Mouse (Mus musculus) small intestine, adult 2 months (tissue): ENCODE measurements around the gene Tfb1m.

Experiments used
- CTCF ChIP-seq: fragments of 200-500 bp; IDR thresholded peaks from 2 replicates; pipeline ENCODE4 v1.5.1; 2012; ENCODE audit warnings: low read depth, mild to moderate bottlenecking, control low read depth, inconsistent platforms, low read length, moderate library complexity, mixed read lengths; ENCODE audit not compliant: insufficient replicate concordance, insufficient read length; ENCODE audit errors: extremely low read depth
- POLR2A ChIP-seq: fragments of 200-500 bp; IDR thresholded peaks from 2 replicates; pipeline ENCODE4 v1.6.1; 2012; ENCODE audit warnings: low read depth, mild to moderate bottlenecking, control low read depth, inconsistent platforms, low read length, moderate library complexity

DNA sequence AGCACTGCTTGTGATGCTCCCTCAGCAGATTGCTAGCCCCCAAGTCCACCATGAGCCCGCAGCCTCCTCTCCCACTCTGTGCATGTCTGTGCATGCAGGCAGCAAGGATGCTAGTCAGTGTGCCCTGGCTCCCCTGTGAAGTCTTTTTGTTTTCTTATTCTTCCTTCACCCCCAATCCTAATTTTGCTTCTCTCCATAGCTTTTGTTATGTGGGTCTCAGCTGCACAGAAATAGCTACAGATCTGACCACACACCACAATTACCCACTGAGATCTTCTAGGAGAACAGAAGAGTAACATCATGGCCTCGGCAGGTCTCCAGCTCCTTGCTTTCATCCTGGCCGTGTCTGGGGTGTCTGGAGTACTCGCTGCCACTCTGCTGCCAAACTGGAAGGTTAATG, 25.3 kb downstream of the Tfb1m start, which contains the start of gene Cldn20:
- TF ChIP-seq CTCF = no peak
- TF ChIP-seq POLR2A = no peak
